Mouse (Mus musculus): ENCODE measurements at regions not wholly inside any gene's neighbourhood (a gene's known extent, or its start where the extent isn't known, plus 50 kb on each side); places are given as distances from the start of the nearest gene placed in this dataset.

DNA sequence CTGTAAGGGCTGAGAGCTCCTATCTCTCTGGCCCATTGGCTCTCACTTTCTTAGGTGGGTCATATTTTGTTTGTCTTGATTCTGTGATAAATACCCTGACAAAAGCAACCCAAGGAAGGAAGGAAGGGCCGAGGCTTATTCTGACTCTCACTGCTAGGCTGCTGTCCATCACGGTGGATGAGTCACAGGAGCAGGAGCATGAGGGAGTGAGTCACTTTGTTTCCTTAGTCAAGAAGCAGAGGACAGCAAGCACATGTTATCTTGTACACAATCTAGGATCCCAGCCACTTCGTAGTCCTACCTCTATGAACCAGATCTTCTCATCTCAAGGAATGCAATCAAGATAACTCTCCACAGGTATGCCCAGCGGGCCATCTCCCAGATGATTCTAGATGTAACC lies 69.9 kb downstream of the Atp6v1g3 start:
- no peak for DNase-seq

GRCm38 (mm10) chr1:138344920-138345319 lies 71.4 kb downstream of the Atp6v1g3 start:
- no peak for DNase-seq

GRCm38 (mm10) chr1:138345992-138346391 lies 72.5 kb downstream of the Atp6v1g3 start:
- DNase-seq: no peak

DNA sequence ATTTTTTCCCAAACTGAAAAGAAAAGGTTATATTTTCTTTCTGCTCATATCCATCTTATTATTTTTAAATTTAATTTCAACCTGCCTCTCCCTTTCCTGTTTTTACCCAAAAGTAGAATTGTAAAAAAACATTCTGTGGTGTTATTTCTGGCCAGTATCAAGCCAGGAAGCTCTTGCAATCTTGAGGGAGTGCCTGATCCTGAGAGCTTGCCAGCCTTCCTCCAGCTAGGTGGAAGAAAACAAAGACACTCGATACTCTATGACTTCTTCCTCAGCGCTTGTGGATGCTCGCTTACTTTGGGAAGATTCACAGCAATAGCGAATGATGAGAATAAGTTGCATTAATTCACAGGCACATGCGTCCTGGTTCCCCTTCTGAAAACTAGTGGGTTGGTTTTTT lies 73.4 kb downstream of the Atp6v1g3 start:
- no peak for DNase-seq

DNA sequence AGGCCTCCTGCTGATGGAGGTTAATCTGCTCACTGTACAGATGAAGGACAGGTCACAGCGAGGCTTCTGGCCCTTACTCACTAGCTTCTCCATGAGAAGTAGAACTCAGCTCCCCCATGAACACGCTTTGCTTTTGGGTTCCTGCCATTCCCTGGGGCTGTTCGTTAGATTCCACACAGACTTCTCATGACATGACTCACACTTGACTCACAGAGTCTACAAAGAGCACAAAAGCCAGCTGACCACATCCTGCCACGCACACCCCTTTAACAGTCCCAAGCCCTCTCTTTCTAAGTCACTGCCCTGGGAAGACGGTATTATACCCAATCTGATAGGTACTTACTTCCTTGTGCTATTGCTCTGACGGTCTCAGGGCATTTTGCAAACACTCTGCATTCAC lies 74.9 kb downstream of the Atp6v1g3 start:
- DNase-seq: no peak

GRCm38 (mm10) chr1:138349099-138349498 lies 75.6 kb downstream of the Atp6v1g3 start:
- no peak for DNase-seq

GRCm38 (mm10) chr1:138356407-138356806 lies 82.9 kb downstream of the Atp6v1g3 start:
- no peak for DNase-seq

- DNase-seq: no peak
These were observed 89.3 kb downstream of the Atp6v1g3 start for GRCm38 (mm10) chr1:138362684-138363472.

DNA sequence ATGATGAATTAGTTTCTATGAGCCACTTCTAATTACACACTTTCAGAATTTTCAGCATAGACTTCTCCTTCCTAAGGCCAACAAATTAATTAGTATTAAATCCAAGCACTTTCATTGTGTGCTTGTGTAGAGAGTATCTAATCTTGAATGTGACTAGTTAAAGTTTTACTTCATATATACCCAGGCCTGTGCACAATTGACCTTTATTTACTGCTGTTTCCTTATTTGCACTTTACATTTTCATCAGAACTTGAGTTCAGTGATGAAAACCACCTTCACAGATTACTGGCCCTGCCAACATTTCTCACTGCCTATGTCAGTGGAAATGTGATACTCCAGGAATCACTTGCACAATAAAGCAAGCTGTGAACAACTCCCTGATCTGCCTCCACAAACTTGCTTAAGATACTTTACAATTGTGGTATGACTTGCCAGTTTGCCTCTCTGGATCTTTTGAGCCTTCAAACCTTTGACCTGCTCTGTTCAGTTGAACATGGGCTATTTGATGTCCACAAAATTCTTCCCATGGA lies 96.5 kb downstream of the Atp6v1g3 start:
- no peak for DNase-seq

DNA sequence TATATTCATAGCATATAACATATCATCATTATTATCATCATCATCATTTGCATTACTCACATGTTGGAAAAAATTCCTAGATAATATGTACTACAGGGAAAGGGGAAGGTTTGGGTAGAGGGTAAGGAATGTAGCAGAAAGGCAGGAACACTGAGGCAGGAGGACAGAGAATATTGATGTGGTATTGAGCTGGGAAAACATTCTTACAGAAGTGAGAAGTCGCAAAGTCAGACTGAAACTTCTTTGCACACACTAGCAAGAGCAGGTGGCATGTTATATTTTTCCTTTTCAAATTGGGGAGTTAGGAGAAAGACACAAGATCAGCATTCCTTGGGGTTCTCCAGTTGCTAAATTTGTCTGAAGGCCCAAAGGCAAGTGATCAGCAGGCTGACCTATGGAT lies 97.9 kb downstream of the Atp6v1g3 start:
- no peak for DNase-seq

DNA sequence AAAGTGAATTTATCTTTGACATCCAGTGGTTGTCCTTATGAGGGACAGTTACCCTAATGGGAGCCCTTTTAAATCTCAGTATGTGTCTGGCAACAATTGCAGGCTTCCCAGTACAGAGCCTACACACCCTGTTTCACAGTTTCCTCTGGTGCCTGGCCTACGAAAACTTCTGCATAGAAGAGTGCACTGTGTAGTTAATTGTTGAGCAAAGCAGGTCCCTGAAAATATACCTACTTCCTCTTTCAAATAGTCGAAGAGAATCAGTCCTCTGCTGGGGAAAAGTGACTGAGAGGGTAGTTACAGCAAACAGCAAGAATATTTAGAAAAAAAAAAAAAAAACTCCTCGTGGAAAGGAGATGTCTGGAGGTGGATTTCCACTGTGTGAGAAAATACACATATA lies 110.6 kb downstream of the Atp6v1g3 start:
- DNase-seq: no peak

- peak; percentile 9 for DNase-seq
These were observed 111.8 kb downstream of the Atp6v1g3 start for GRCm38 (mm10) chr1:138385156-138385841.

DNA sequence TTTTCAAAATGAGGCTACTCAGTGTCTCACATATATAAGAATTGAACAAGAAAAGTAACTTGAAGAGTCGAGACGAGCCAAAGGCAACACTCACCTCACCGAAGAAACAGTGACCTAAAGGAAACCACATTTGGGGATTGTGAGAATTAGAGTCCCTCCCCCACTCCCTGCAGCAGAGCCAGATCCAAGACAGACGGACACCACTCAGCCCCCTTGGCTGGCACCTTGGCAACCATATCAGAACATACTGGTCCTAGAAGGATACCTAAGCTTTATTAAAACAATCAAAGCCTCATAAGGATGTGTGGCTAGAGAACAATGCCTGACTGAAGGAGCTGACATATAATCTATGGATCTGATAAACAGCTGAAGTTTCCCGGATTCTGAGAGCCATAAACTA lies 112.5 kb downstream of the Atp6v1g3 start:
- no peak for DNase-seq

- DNase-seq: no peak
These were observed 115.1 kb downstream of the Atp6v1g3 start for GRCm38 (mm10) chr1:138388634-138389033.

- no peak for DNase-seq
These were observed 116.1 kb downstream of the Atp6v1g3 start for GRCm38 (mm10) chr1:138389676-138390075.

- no peak for DNase-seq
These were observed 145.1 kb downstream of the Atp6v1g3 start for GRCm38 (mm10) chr1:138418610-138419009.

DNA sequence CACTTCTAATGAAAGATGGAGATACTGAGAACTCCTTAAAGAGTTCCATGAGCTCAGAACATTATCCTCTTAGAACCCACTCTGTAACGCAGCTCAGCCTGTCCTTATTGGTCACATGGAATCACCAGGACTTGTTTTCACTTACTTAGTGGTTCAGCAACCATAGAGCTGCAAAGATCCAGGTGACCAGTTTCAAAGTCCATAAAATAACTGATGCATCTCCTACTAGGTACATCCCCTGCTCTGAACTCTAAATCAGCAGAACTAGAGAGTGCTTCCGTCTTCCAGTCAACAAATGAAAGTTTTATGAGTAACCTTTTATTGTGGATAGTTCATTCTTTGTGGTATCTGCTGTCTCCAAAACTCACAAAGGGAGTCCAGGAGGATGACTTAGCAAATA lies 153.9 kb downstream of the Atp6v1g3 start:
- no peak for DNase-seq
